In the genomic region with DNA sequence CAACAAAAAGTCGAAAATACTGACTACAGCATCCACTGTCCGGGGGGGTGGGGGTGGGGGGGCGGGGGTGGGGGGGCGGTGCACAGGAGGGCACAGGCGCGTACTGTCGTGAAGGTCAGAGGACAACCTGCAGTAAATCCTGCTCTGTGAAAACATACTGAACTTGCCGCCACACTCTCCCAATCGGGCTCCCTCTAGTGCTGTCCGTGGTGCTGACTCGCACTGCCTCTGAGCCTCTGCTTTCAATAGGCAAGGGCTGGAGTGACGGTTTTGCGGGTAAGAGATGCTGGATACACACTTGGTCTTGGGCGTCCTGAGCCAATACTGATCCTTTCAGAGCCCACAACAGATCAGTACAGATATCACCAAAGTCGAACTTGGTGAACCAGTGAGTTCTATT, we compare ENCODE assay signal across 9 mouse cellular contexts. TPM values are rescaled to one million over a fixed set of nuclear protein-coding genes. Genes with fewer than 3 reads are reported as not detected.
DNase-seq lines count a peak whose midpoint lies in the region; ATAC-seq and TF ChIP-seq lines count a peak whose summit lies in the region.
"Had no signal": no experiment of that assay in that cellular context is flagged by ENCODE, and none has a peak within 500 bp of the region (broad histone marks: within the 10 kb centered on the region; RNA-seq: fewer than 3 reads in every experiment).

No protein-coding gene starts in this region.

- TF ChIP-seq EP300 in CH12.LX (IDR thresholded peaks at IDR 0.05; ENCODE audit: low read length) = no peak
- TF ChIP-seq EP300 in liver, postnatal 0 days (IDR thresholded peaks at IDR 0.05; ENCODE audit: low read depth) = no peak

- DNase-seq in heart, embryonic 10.5 days (ENCODE audit: low spot score) = peak; percentile 87
- peak; percentile 53 for DNase-seq in CH12.LX (ENCODE audit: extremely low read depth)
- peak; percentile 76 for DNase-seq in c-Kit-positive CD71-negative TER-119-negative erythroid progenitor cells, embryonic 14.5 days (ENCODE audit: low read depth)
- DNase-seq in heart, postnatal 4 days = peak; percentile 88
- DNase-seq in liver, postnatal 0 days = peak; percentile 80
- DNase-seq in spleen, postnatal 10 days (ENCODE audit: low spot score in 2 of 2) = peak; percentile 28 to 81
- DNase-seq in layer of hippocampus, adult 9-10 months (ENCODE audit: low spot score) = no peak

- no peaks in the 10 kb centered on the region for H3K9me3 ChIP-seq in heart, embryonic 10.5 days
- H3K9me3 ChIP-seq in heart, embryonic 11.5 days (replicated peaks; ENCODE audit: control insufficient read depth, low read length) = no peaks in the 10 kb centered on the region
- peaks cover 10% of the 10 kb centered on the region for H3K9me3 ChIP-seq in CH12.LX (replicated peaks; ENCODE audit: low read length)
- H3K9me3 ChIP-seq in liver, postnatal 0 days (ENCODE audit: low read length) = no peaks in the 10 kb centered on the region
- H3K9me3 ChIP-seq: heart, embryonic 15.5 days had no signal

- H3K9ac ChIP-seq in heart, embryonic 11.5 days (ENCODE audit: low read depth, low read length) = no peak overlapping the region
- no peak overlapping the region for H3K9ac ChIP-seq in CH12.LX (ENCODE audit: insufficient read depth, low read depth)
- no peak overlapping the region for H3K9ac ChIP-seq in liver, postnatal 0 days (replicated peaks)
- H3K9ac ChIP-seq: heart, embryonic 15.5 days had no signal

- TF ChIP-seq RAD21 in CH12.LX (IDR thresholded peaks at IDR 0.05; ENCODE audit: low read depth, low read length) = no peak

- no peak for TF ChIP-seq CTCF in CH12.LX (conservative IDR thresholded peaks at IDR 0.05 in 1 of 2, IDR thresholded peaks at IDR 0.05 in 1 of 2; ENCODE audit: low read depth in 2 of 2, low read length in 2 of 2)
- TF ChIP-seq CTCF in liver, postnatal 0 days (IDR thresholded peaks at IDR 0.05; ENCODE audit: low read depth) = no peak

- no peak overlapping the region for H3K4me2 ChIP-seq in heart, embryonic 11.5 days
- no peak overlapping the region for H3K4me2 ChIP-seq in CH12.LX (ENCODE audit: insufficient read depth, low read depth, poor library complexity, severe bottlenecking)
- no peak overlapping the region for H3K4me2 ChIP-seq in liver, postnatal 0 days (ENCODE audit: low read depth, low read length)
- H3K4me2 ChIP-seq: heart, embryonic 15.5 days had no signal

- dilution Hi-C loops in CH12.LX (cut with MboI; ENCODE audit: extremely low pct_ligation_motif_present, extremely low pct_unique_long_range_greater_than_20kb, low sequenced_read_pairs) = no loop called here

- 7% methylated on average over 15 of the region's 15 CpGs for WGBS in heart, embryonic 10.5 days
- WGBS in heart, embryonic 11.5 days (ENCODE audit: insufficient replicate concordance) = 5% methylated on average over 15 of the region's 15 CpGs
- WGBS in liver, postnatal 0 days (ENCODE audit: insufficient replicate concordance) = 5% methylated on average over 15 of the region's 15 CpGs

- in situ Hi-C loops in CH12.LX (cut with MboI; ENCODE audit: low pct_ligation_motif_present, low pct_unique_long_range_greater_than_20kb, low sequenced_read_pairs) = no loop called here

- H3K79me2 ChIP-seq in CH12.LX (replicated peaks; ENCODE audit: control insufficient read depth, extremely low read depth, insufficient read depth, poor library complexity, severe bottlenecking) = no peaks in the 10 kb centered on the region

- H3K27me3 ChIP-seq in heart, embryonic 10.5 days (ENCODE audit: insufficient read depth, poor library complexity, severe bottlenecking) = no peaks in the 10 kb centered on the region
- no peaks in the 10 kb centered on the region for H3K27me3 ChIP-seq in heart, embryonic 11.5 days (ENCODE audit: control insufficient read depth, insufficient read depth, low read length)
- H3K27me3 ChIP-seq in CH12.LX (replicated peaks) = peaks cover 13% of the 10 kb centered on the region
- H3K27me3 ChIP-seq in liver, postnatal 0 days (ENCODE audit: insufficient read depth, low read length) = peaks cover 8% of the 10 kb centered on the region; the same call in 1 of the 2 replicates
- H3K27me3 ChIP-seq: heart, embryonic 15.5 days had no signal

- no peak for ATAC-seq in heart, embryonic 11.5 days (replicated peaks; ENCODE audit: insufficient number of reproducible peaks, low FRiP score, low TSS enrichment)
- peak; percentile 49; the same call in 1 of the 2 replicates for ATAC-seq in liver, postnatal 0 days

- no peaks in the 10 kb centered on the region for H3K4me1 ChIP-seq in heart, embryonic 10.5 days
- peaks cover 4% of the 10 kb centered on the region; the same call in 1 of the 2 replicates for H3K4me1 ChIP-seq in heart, embryonic 11.5 days (ENCODE audit: control insufficient read depth, insufficient read depth, low read length)
- H3K4me1 ChIP-seq in CH12.LX (ENCODE audit: control insufficient read depth in 1 of 2, insufficient read depth in 2 of 2) = no peaks in the 10 kb centered on the region
- H3K4me1 ChIP-seq in liver, postnatal 0 days (ENCODE audit: insufficient read depth) = no peaks in the 10 kb centered on the region

- no peak for TF ChIP-seq POLR2A in CH12.LX (IDR thresholded peaks at IDR 0.05; ENCODE audit: low read depth, low read length)

- no peak overlapping the region for H3K27ac ChIP-seq in heart, embryonic 10.5 days
- no peak overlapping the region for H3K27ac ChIP-seq in heart, embryonic 11.5 days (ENCODE audit: low read depth, low read length)
- no peak overlapping the region for H3K27ac ChIP-seq in CH12.LX (ENCODE audit: insufficient read depth, low read depth)
- no peak overlapping the region for H3K27ac ChIP-seq in liver, postnatal 0 days (ENCODE audit: low read depth)
- H3K27ac ChIP-seq: heart, embryonic 15.5 days had no signal

- no peak overlapping the region for H3K4me3 ChIP-seq in heart, embryonic 10.5 days
- H3K4me3 ChIP-seq in heart, embryonic 11.5 days (ENCODE audit: low read depth, low read length) = no peak overlapping the region
- no peak overlapping the region for H3K4me3 ChIP-seq in CH12.LX (replicated peaks in 1 of 3; ENCODE audit: low read depth in 2 of 3, low read length in 2 of 3, poor library complexity in 1 of 3)
- H3K4me3 ChIP-seq in liver, postnatal 0 days (ENCODE audit: low read depth, low read length) = no peak overlapping the region
- H3K4me3 ChIP-seq: heart, embryonic 15.5 days had no signal

- no peaks in the 10 kb centered on the region for H3K36me3 ChIP-seq in heart, embryonic 10.5 days
- H3K36me3 ChIP-seq in heart, embryonic 11.5 days (ENCODE audit: control insufficient read depth, insufficient read depth, low read length) = no peaks in the 10 kb centered on the region
- no peaks in the 10 kb centered on the region for H3K36me3 ChIP-seq in CH12.LX (replicated peaks in 1 of 2; ENCODE audit: control insufficient read depth in 1 of 2, insufficient read depth in 1 of 2, low read length in 1 of 2)
- H3K36me3 ChIP-seq in liver, postnatal 0 days (replicated peaks; ENCODE audit: insufficient read depth, low read length) = no peaks in the 10 kb centered on the region
- H3K36me3 ChIP-seq: heart, embryonic 15.5 days had no signal

TF ChIP-seq in CH12.LX, 34 proteins besides CTCF, POLR2A, EP300 and RAD21 (continues in another document):
- peak; percentile 34; the same call in 1 of the 2 replicates for TF ChIP-seq MXI1 (IDR thresholded peaks at IDR 0.05; ENCODE audit: low read depth, low read length)
- no peak for TF ChIP-seq NRF1 (IDR thresholded peaks at IDR 0.05; ENCODE audit: low read depth, low read length)

RNA-seq across cellular contexts. Expression of gene Eid2, which starts 3.9 kb away (rescaled TPM):
- polyA plus RNA-seq in heart, embryonic 10.5 days (2016; fragmentation: Nextera tagmentation; extraction: Ambion mirVana) = 0.90 and 1.4 TPM in 2 replicates
- polyA plus RNA-seq in heart, embryonic 11.5 days (2014; fragmentation: Nextera tagmentation; extraction: Ambion mirVana) = 5.4 TPM in 2 replicates
- total RNA-seq in CH12.LX (2012; rRNA removed) = not detected in 2 replicates
- total RNA-seq in CH12.LX (2014; rRNA removed) = not detected in 2 replicates
- not detected in 2 replicates for polyA plus RNA-seq in CH12.LX (2012; ENCODE audit: insufficient read length, low read depth)
- total RNA-seq in heart, postnatal 4 days (2021) = 10 to 100 TPM; 13.7 to 19.7 TPM
- polyA plus RNA-seq in liver, postnatal 0 days (2015; fragmentation: Nextera tagmentation; extraction: Ambion mirVana) = 1.3 and 1.4 TPM in 2 replicates

RNA-seq across cellular contexts. Expression of gene Eid2b, which starts 13.8 kb away (rescaled TPM):
- 5.6 and 7.1 TPM in 2 replicates for polyA plus RNA-seq in heart, embryonic 10.5 days (2016; fragmentation: Nextera tagmentation; extraction: Ambion mirVana)
- 6.3 and 8.1 TPM in 2 replicates for polyA plus RNA-seq in heart, embryonic 11.5 days (2014; fragmentation: Nextera tagmentation; extraction: Ambion mirVana)
- total RNA-seq in CH12.LX (2012; rRNA removed) = 3.2 and 3.3 TPM in 2 replicates
- total RNA-seq in CH12.LX (2014; rRNA removed) = 3.2 and 3.8 TPM in 2 replicates
- 1.6 and 1.8 TPM in 2 replicates for polyA plus RNA-seq in CH12.LX (2012; ENCODE audit: insufficient read length, low read depth)
- 10 to 100 TPM in 1 of 2 experiments, 1 to 10 TPM in 1; 8.5 to 10.9 TPM for total RNA-seq in heart, postnatal 4 days (2021)
- polyA plus RNA-seq in liver, postnatal 0 days (2015; fragmentation: Nextera tagmentation; extraction: Ambion mirVana) = 3.4 and 3.9 TPM in 2 replicates

RNA-seq across cellular contexts. Expression of gene Selenov, which starts 27.2 kb away (rescaled TPM):
- not detected in 2 replicates for polyA plus RNA-seq in heart, embryonic 10.5 days (2016; fragmentation: Nextera tagmentation; extraction: Ambion mirVana)
- polyA plus RNA-seq in heart, embryonic 11.5 days (2014; fragmentation: Nextera tagmentation; extraction: Ambion mirVana) = not detected in 2 replicates
- total RNA-seq in CH12.LX (2012; rRNA removed) (not detected in 2 replicates), CH12.LX (2014; rRNA removed) (not detected in 2 replicates)
- polyA plus RNA-seq in CH12.LX (2012; ENCODE audit: insufficient read length, low read depth) = not detected in 2 replicates
- total RNA-seq in heart, postnatal 4 days (2021) = not detected
- polyA plus RNA-seq in liver, postnatal 0 days (2015; fragmentation: Nextera tagmentation; extraction: Ambion mirVana) = 0.12 TPM in 1 of 2 replicates, not detected in the other
- polyA plus RNA-seq: heart, embryonic 15.5 days had no signal

RNA-seq across cellular contexts. Expression of gene Dll3, which starts 38.3 kb away (rescaled TPM):
- 0.18 and 0.68 TPM in 2 replicates for polyA plus RNA-seq in heart, embryonic 10.5 days (2016; fragmentation: Nextera tagmentation; extraction: Ambion mirVana)
- polyA plus RNA-seq in heart, embryonic 11.5 days (2014; fragmentation: Nextera tagmentation; extraction: Ambion mirVana) = 0.24 and 0.43 TPM in 2 replicates
- total RNA-seq in CH12.LX (2012; rRNA removed) (0.21 TPM in 1 of 2 replicates, not detected in the other), CH12.LX (2014; rRNA removed) (0.11 TPM in 1 of 2 replicates, not detected in the other)
- polyA plus RNA-seq in CH12.LX (2012; ENCODE audit: insufficient read length, low read depth) = 0.29 and 0.44 TPM in 2 replicates
- total RNA-seq in heart, postnatal 4 days (2021) = not detected
- polyA plus RNA-seq in liver, postnatal 0 days (2015; fragmentation: Nextera tagmentation; extraction: Ambion mirVana) = 0.12 TPM in 1 of 2 replicates, not detected in the other

RNA-seq across cellular contexts. Expression of gene Timm50, which starts 48.1 kb away (rescaled TPM):
- polyA plus RNA-seq in heart, embryonic 10.5 days (2016; fragmentation: Nextera tagmentation; extraction: Ambion mirVana) = 171 and 189 TPM in 2 replicates
- 139 and 141 TPM in 2 replicates for polyA plus RNA-seq in heart, embryonic 11.5 days (2014; fragmentation: Nextera tagmentation; extraction: Ambion mirVana)
- 126 and 134 TPM in 2 replicates for total RNA-seq in CH12.LX (2012; rRNA removed)
- total RNA-seq in CH12.LX (2014; rRNA removed) = 79.4 and 86.3 TPM in 2 replicates
- 108 and 145 TPM in 2 replicates for polyA plus RNA-seq in CH12.LX (2012; ENCODE audit: insufficient read length, low read depth)
- 10 to 100 TPM; 68.6 to 76.6 TPM for total RNA-seq in heart, postnatal 4 days (2021)
- polyA plus RNA-seq in liver, postnatal 0 days (2015; fragmentation: Nextera tagmentation; extraction: Ambion mirVana) = 52.0 and 53.9 TPM in 2 replicates
